ENCODE assay signal across 26 mouse cellular contexts in genomic region chr10:30566364-30566763, GRCm38 (mm10). TPM values are rescaled to one million over a fixed set of nuclear protein-coding genes. Genes with fewer than 3 reads are reported as not detected.
DNase-seq lines count a peak whose midpoint lies in the region; ATAC-seq and TF ChIP-seq lines count a peak whose summit lies in the region.
"Had no signal": no experiment of that assay in that cellular context is flagged by ENCODE, and none has a peak within 500 bp of the region (broad histone marks: within the 10 kb centered on the region; RNA-seq: fewer than 3 reads in every experiment).

No protein-coding gene starts in this region.

- ATAC-seq in frontal cortex, adult (ENCODE audit: low TSS enrichment), result peak; percentile 85
- no peak for ATAC-seq in liver, embryonic 12.5 days
- no peak for ATAC-seq in forebrain, embryonic 13.5 days
- ATAC-seq: activated CD4-positive, CD25-positive, alpha-beta regulatory T cell, adult 4 months; CD4-positive, CD25-positive, alpha-beta regulatory T cell, adult 4 months; forebrain, embryonic 15.5 days; forebrain, postnatal 0 days; Patski had no signal

- no peak overlapping the region for H3K4me2 ChIP-seq in liver, embryonic 12.5 days
- no peak overlapping the region for H3K4me2 ChIP-seq in forebrain, embryonic 13.5 days
- H3K4me2 ChIP-seq: embryonic facial prominence, embryonic 12.5 days; forebrain, embryonic 12.5 days; forebrain, embryonic 15.5 days had no signal

- no peak for TF ChIP-seq POLR2A in liver, adult 2 months (IDR thresholded peaks at IDR 0.05; ENCODE audit: extremely low read depth, insufficient read depth, low read length)

- no peaks in the 10 kb centered on the region for H3K79me2 ChIP-seq in liver, adult 2 months (ENCODE audit: control insufficient read depth, insufficient read depth, low read length)

- H3K4me1 ChIP-seq in liver, adult 2 months (ENCODE audit: control insufficient read depth, insufficient read depth, low read length), result peaks cover 5% of the 10 kb centered on the region; the same call in 1 of the 2 replicates
- no peaks in the 10 kb centered on the region for H3K4me1 ChIP-seq in liver, embryonic 12.5 days
- no peaks in the 10 kb centered on the region for H3K4me1 ChIP-seq in forebrain, embryonic 13.5 days
- H3K4me1 ChIP-seq: embryonic facial prominence, embryonic 10.5 days; embryonic facial prominence, embryonic 12.5 days; forebrain, embryonic 10.5 days; forebrain, embryonic 12.5 days; forebrain, embryonic 15.5 days had no signal

- TF ChIP-seq CTCF in liver, adult 2 months (IDR thresholded peaks at IDR 0.05; ENCODE audit: low read depth, low read length), result no peak

- H3K4me3 ChIP-seq in liver, adult 2 months (ENCODE audit: insufficient read depth, low read depth, low read length), result no peak overlapping the region
- no peak overlapping the region for H3K4me3 ChIP-seq in liver, embryonic 12.5 days
- H3K4me3 ChIP-seq in forebrain, embryonic 13.5 days, result no peak overlapping the region
- H3K4me3 ChIP-seq: embryonic facial prominence, embryonic 10.5 days; embryonic facial prominence, embryonic 12.5 days; forebrain, embryonic 10.5 days; forebrain, embryonic 12.5 days; forebrain, embryonic 15.5 days had no signal

- H3K36me3 ChIP-seq in liver, adult 2 months (ENCODE audit: control insufficient read depth, insufficient read depth, low read length), result peaks cover 4% of the 10 kb centered on the region
- peaks cover 61% of the 10 kb centered on the region for H3K36me3 ChIP-seq in liver, embryonic 12.5 days
- peaks cover 30% of the 10 kb centered on the region for H3K36me3 ChIP-seq in forebrain, embryonic 13.5 days (ENCODE audit: poor library complexity, severe bottlenecking)

- DNase-seq in frontal cortex, postnatal 25 days (ENCODE audit: low spot score in 2 of 2), result no peak
- peak; percentile 70 for DNase-seq in liver, adult 2 months (ENCODE audit: extremely low read depth, low read depth, low spot score)
- DNase-seq in fat pad, adult 2 months (ENCODE audit: extremely low read depth, low read depth, low spot score), result peak; percentile 18
- DNase-seq in gastrocnemius, adult 18-20 months (ENCODE audit: low spot score), result no peak
- DNase-seq: adrenal gland, adult 2 months; adrenal gland, postnatal 10 days; adrenal gland, postnatal 25 days; B cell, adult 2 months; cerebellum, adult 11-12 months; cerebellum, adult 2 months; cerebellum, adult 9-10 months; cerebellum, postnatal 10 days; cerebellum, postnatal 25 days; forebrain, postnatal 0 days had no signal

- no peaks in the 10 kb centered on the region for H3K9me3 ChIP-seq in liver, embryonic 12.5 days (replicated peaks)
- no peaks in the 10 kb centered on the region for H3K9me3 ChIP-seq in forebrain, embryonic 13.5 days (replicated peaks)
- H3K9me3 ChIP-seq: embryonic facial prominence, embryonic 10.5 days; embryonic facial prominence, embryonic 12.5 days; forebrain, embryonic 10.5 days; forebrain, embryonic 12.5 days; forebrain, embryonic 15.5 days had no signal

- no peaks in the 10 kb centered on the region for H3K27me3 ChIP-seq in liver, adult 2 months (ENCODE audit: control insufficient read depth, insufficient read depth, low read length)
- H3K27me3 ChIP-seq in liver, embryonic 12.5 days (replicated peaks), result no peaks in the 10 kb centered on the region
- no peaks in the 10 kb centered on the region for H3K27me3 ChIP-seq in forebrain, embryonic 13.5 days
- H3K27me3 ChIP-seq: CH12.LX; embryonic facial prominence, embryonic 12.5 days; forebrain, embryonic 12.5 days; forebrain, embryonic 15.5 days; Patski had no signal

- no peak overlapping the region for H3K9ac ChIP-seq in liver, adult 2 months (ENCODE audit: low read depth, low read length)
- H3K9ac ChIP-seq in liver, embryonic 12.5 days, result no peak overlapping the region
- no peak overlapping the region for H3K9ac ChIP-seq in forebrain, embryonic 13.5 days
- H3K9ac ChIP-seq: embryonic facial prominence, embryonic 12.5 days; forebrain, embryonic 12.5 days; forebrain, embryonic 15.5 days; forebrain, postnatal 0 days had no signal

- no peak overlapping the region for H3K27ac ChIP-seq in liver, adult 2 months (replicated peaks; ENCODE audit: insufficient read depth, low read depth, low read length)
- H3K27ac ChIP-seq in liver, embryonic 12.5 days, result no peak overlapping the region
- H3K27ac ChIP-seq in forebrain, embryonic 13.5 days, result no peak overlapping the region
- H3K27ac ChIP-seq: embryonic facial prominence, embryonic 10.5 days; embryonic facial prominence, embryonic 12.5 days; forebrain, embryonic 10.5 days; forebrain, embryonic 12.5 days; forebrain, embryonic 15.5 days had no signal

RNA-seq across cellular contexts. Expression of gene Trmt11, which starts 34.2 kb away (rescaled TPM):
- total RNA-seq in liver, adult 2 months (2014; rRNA removed), result 5.6 and 8.3 TPM in 2 replicates
- polyA plus RNA-seq in liver, adult 2 months (2012; rRNA removed), result 0.70 and 0.72 TPM in 2 replicates
- polyA plus RNA-seq in liver, embryonic 12.5 days (2016; fragmentation: Nextera tagmentation; extraction: Ambion mirVana), result 25.3 and 27.9 TPM in 2 replicates
- polyA plus RNA-seq in forebrain, embryonic 13.5 days (2015; fragmentation: Nextera tagmentation; extraction: Ambion mirVana), result 31.1 and 31.6 TPM in 2 replicates
- total RNA-seq in gastrocnemius, adult 18-20 months (2021), result 1 to 10 TPM; 3.1 to 3.9 TPM

Comparison
In these comparisons a context has a peak if more than half of its experiments do, and no peak if none do; other contexts are left out.
1. RNA of gene Trmt11, which starts 34.2 kb away (polyA plus RNA-seq): 31.1 to 31.6 TPM in forebrain, embryonic 13.5 days and 25.3 to 27.9 TPM in liver, embryonic 12.5 days; 0.70 to 0.72 TPM in liver, adult 2 months; every median in the first group is over 10 times any median in the second.
2. DNase-seq: peak in liver, adult 2 months (single experiment) and fat pad, adult 2 months (single experiment); none in frontal cortex, postnatal 25 days (0 of 2) and gastrocnemius, adult 18-20 months (single experiment).